Mouse (Mus musculus) intestine, embryonic 14.5 days (tissue): ENCODE data around the gene Ado. TPM values are rescaled to one million over a fixed set of nuclear protein-coding genes. Genes with fewer than 3 reads are reported as not detected.
A peak's percentile ranks its signal among the peaks of the same experiment; 100 is the strongest.

Experiments used
- ATAC-seq: fragments of 200-750 bp; cut with Nextera tagmentation; replicated peaks from 2 replicates; pipeline ENCODE4 v1.8.0; 2017; ENCODE audit warnings: low read depth, moderate number of reproducible peaks, moderate TSS enrichment, moderate library complexity; ENCODE audit not compliant: low FRiP score, low TSS enrichment
- DNase-seq: peaks from one replicate; pipeline ENCODE4 v3.0.0-alpha.2; 2018; ENCODE audit warnings: low spot score
- H3K27ac ChIP-seq: fragments of 300-500 bp; sonication (generic); 2 replicates; pipeline ENCODE4 v1.5.1; 2014; ENCODE audit warnings: low read depth, mild to moderate bottlenecking, control low read depth
- H3K27me3 ChIP-seq: fragments of 300-500 bp; sonication (generic); replicated peaks from 2 replicates; pipeline ENCODE4 v1.6.1; 2014; ENCODE audit warnings: low read length, control low read depth; ENCODE audit not compliant: control insufficient read depth, insufficient read depth
- H3K36me3 ChIP-seq: fragments of 300-500 bp; sonication (generic); 2 replicates; pipeline ENCODE4 v1.6.1; 2014; ENCODE audit warnings: low read length, control low read depth; ENCODE audit not compliant: control insufficient read depth, insufficient read depth
- H3K4me1 ChIP-seq: fragments of 300-500 bp; sonication (generic); replicated peaks from 2 replicates; pipeline ENCODE4 v1.6.1; 2014; ENCODE audit warnings: low read length, control low read depth, mixed read lengths; ENCODE audit not compliant: control insufficient read depth, insufficient read depth
- H3K4me2 ChIP-seq: fragments of 300-500 bp; sonication (generic); 2 replicates; pipeline ENCODE4 v1.6.1; 2014; ENCODE audit warnings: low read length
- H3K4me3 ChIP-seq: fragments of 300-500 bp; sonication (generic); 2 replicates; pipeline ENCODE4 v1.5.1; 2014; ENCODE audit warnings: low read depth, low read length, control low read depth, mixed read lengths
- H3K9ac ChIP-seq: fragments of 300-500 bp; sonication (generic); 2 replicates; pipeline ENCODE4 v1.6.1; 2014; ENCODE audit warnings: mild to moderate bottlenecking, low read length
- H3K9me3 ChIP-seq: fragments of 300-500 bp; sonication (generic); 2 replicates; pipeline ENCODE4 v1.6.1; 2016; ENCODE audit warnings: low read length, control low read depth; ENCODE audit not compliant: control insufficient read depth
- WGBS: fragments of 180-500 bp; shearing (Covaris S2); extraction: QIAGEN DNeasy Blood & Tissue Kit; methylation state at CpG from one replicate; pipeline ENCODE4 v1.1.7; 2014; 5-methylcytosine and 5-hydroxymethylcytosine counted together
- polyA plus RNA-seq: library from polyadenylated mRNA; unstranded; fragments of >200 nt; fragmentation: Nextera tagmentation; extraction: Ambion mirVana; gene quantifications from 2 replicates; pipeline ENCODE4 v1.2.1, GENCODE M21; 2014

Gene Ado
- 63.7 and 69.8 TPM in 2 replicates for polyA plus RNA-seq

DNA sequence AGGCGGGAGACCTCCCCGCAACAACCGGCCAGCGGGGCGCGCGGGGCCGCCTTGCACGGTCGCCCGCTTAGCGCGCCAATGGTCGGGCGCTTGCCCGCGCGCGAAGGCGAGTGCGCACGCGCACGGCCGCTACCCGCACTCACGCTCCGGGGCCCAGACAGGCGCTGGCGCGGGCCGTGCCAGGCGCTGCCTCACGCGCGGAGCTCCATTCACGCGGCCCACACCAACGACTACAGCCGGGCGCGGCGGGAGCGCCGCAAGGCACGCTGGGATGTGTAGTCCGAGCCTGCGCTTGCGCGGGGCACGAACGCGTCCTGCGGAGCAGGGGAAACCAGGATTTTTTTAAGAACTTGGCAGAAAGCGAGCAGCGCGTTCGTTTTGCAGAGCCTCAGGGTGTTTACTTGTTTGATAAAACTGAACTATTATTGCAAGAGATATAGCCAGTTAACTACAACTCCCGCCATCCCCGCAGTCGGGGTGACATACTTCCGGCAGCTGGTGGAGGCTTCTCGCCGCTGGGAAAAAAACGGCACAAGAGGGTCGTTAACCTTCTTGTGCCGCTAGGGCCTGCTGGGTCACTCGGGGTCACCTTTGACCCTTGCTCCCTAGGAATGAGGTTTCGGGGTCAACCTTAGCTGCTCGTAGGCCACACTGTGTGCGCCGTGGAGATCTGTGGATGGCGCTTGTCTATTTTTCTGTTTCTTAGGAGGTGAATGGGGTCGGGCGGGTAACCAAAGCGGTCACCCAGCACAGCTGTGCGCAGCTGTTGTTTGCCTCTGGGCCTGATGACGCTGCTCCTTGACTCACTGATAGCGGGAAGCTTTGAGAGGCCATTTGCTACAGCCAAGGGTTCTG lies at the start of gene Ado:
Ado (minus strand) TSS at position 79 of the 855 bp plus-strand sequence.
- WGBS, result under 1% methylated on average over 79 of the region's 79 CpGs
- peak within 1 kb of the TSS; percentile 86 for H3K9ac ChIP-seq
- no peaks in the 10 kb centered on the region for H3K9me3 ChIP-seq
- H3K36me3 ChIP-seq, result peaks cover 16% of the 10 kb centered on the region; the same call in 1 of the 2 replicates
- ATAC-seq, result peak; percentile 96
- H3K27ac ChIP-seq, result peak within 1 kb of the TSS; percentile 91
- H3K27me3 ChIP-seq, result no peaks in the 10 kb centered on the region
- H3K4me1 ChIP-seq, result peaks cover 22% of the 10 kb centered on the region
- H3K4me2 ChIP-seq, result peak within 1 kb of the TSS; percentile 94
- peak; percentile 93 for DNase-seq
- H3K4me3 ChIP-seq, result peak within 1 kb of the TSS; percentile 92

GRCm38 (mm10) chr10:67595278-67595677 lies 46.5 kb upstream of the Ado start:
- Histone ChIP-seq H3K4me3 (no peak overlapping the region), H3K27ac (no peak overlapping the region), H3K9ac (no peak overlapping the region), H3K4me2 (no peak overlapping the region), H3K36me3 (no peaks in the 10 kb centered on the region), H3K4me1 (no peaks in the 10 kb centered on the region), H3K9me3 (no peaks in the 10 kb centered on the region), H3K27me3 (no peaks in the 10 kb centered on the region)
- DNase-seq, result no peak
- 84% methylated on average over 3 of the region's 3 CpGs for WGBS
- ATAC-seq, result no peak

- Histone ChIP-seq H3K27ac (no peak overlapping the region), H3K36me3 (no peaks in the 10 kb centered on the region), H3K4me2 (no peak overlapping the region), H3K9ac (no peak overlapping the region), H3K4me1 (no peaks in the 10 kb centered on the region), H3K27me3 (no peaks in the 10 kb centered on the region), H3K9me3 (no peaks in the 10 kb centered on the region), H3K4me3 (no peak overlapping the region)
- 84% methylated on average over 18 of the region's 18 CpGs for WGBS
- no peak for ATAC-seq
- DNase-seq, result no peak
Observed at GRCm38 (mm10) chr10:67585873-67586610, 37.3 kb upstream of the Ado start.

GRCm38 (mm10) chr10:67581698-67582285 lies 33.0 kb upstream of the Ado start:
- Histone ChIP-seq H3K4me1 (no peaks in the 10 kb centered on the region), H3K27me3 (no peaks in the 10 kb centered on the region), H3K36me3 (no peaks in the 10 kb centered on the region), H3K4me2 (no peak overlapping the region), H3K9ac (no peak overlapping the region), H3K4me3 (no peak overlapping the region), H3K27ac (no peak overlapping the region), H3K9me3 (no peaks in the 10 kb centered on the region)
- ATAC-seq (no peak), DNase-seq (no peak)
- WGBS, result 76% methylated on average over 12 of the region's 12 CpGs

GRCm38 (mm10) chr10:67579830-67580229 lies 31.1 kb upstream of the Ado start:
- Histone ChIP-seq H3K36me3 (no peaks in the 10 kb centered on the region), H3K4me2 (no peak overlapping the region), H3K27me3 (no peaks in the 10 kb centered on the region), H3K9ac (no peak overlapping the region), H3K9me3 (no peaks in the 10 kb centered on the region), H3K4me3 (no peak overlapping the region), H3K4me1 (no peaks in the 10 kb centered on the region), H3K27ac (no peak overlapping the region)
- WGBS, result 98% methylated on average over 4 of the region's 4 CpGs
- ATAC-seq, result no peak
- DNase-seq, result no peak

DNA sequence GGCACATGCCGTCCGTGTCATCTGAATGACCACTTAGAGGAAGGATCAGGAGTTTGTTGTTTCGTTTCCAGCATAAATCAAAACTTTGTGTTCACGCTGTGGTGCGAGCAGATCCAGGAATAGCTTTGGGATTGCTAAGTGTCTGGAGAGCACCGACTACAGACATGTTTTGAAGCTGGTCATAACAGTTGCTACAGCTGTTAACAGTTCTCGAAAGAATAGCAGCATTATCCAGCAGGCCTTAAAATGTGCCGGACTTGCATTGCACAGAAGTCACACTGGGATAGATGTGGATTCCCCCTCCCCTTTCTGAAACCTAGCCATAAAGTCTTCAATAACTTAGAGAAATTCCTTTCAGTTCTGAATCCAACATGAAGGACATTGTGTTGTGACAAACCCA lies 24.6 kb upstream of the Ado start:
- H3K36me3 ChIP-seq, result no peaks in the 10 kb centered on the region
- DNase-seq (no peak), ATAC-seq (no peak)
- no peak overlapping the region for H3K4me3 ChIP-seq
- no peak overlapping the region for H3K4me2 ChIP-seq
- H3K9me3 ChIP-seq, result no peaks in the 10 kb centered on the region
- H3K27me3 ChIP-seq, result no peaks in the 10 kb centered on the region
- no peaks in the 10 kb centered on the region; the same call in 1 of the 2 replicates for H3K4me1 ChIP-seq
- WGBS, result 55% methylated on average over 8 of the region's 8 CpGs
- no peak overlapping the region for H3K9ac ChIP-seq
- no peak overlapping the region for H3K27ac ChIP-seq

DNA sequence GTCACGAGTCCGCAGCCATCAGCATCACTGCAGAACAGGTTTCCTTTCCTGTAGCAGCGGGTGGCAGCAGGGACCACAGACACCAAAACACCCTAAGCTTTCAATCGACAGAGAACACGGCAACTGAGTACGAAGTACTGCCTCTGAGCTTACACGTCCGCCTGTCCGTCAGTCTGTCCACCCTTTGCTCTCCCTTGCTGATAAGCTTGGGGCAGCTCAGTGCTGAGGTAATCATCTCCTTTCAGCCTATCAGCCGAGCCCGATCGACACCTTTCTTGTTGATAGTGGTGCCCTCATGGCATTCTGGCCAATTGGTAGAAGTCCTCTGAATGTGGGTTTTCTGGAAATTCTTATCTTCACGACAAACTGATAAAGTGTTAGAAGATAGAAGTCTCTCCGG lies 22.7 kb upstream of the Ado start:
- 93% methylated on average over 14 of the region's 14 CpGs for WGBS
- Histone ChIP-seq H3K4me3 (no peak overlapping the region), H3K36me3 (no peaks in the 10 kb centered on the region), H3K27ac (no peak overlapping the region), H3K4me2 (no peak overlapping the region), H3K4me1 (no peaks in the 10 kb centered on the region; the same call in 1 of the 2 replicates), H3K27me3 (no peaks in the 10 kb centered on the region), H3K9ac (no peak overlapping the region), H3K9me3 (no peaks in the 10 kb centered on the region)
- no peak for ATAC-seq
- no peak for DNase-seq

- Histone ChIP-seq H3K4me3 (no peak overlapping the region), H3K9me3 (no peaks in the 10 kb centered on the region), H3K27ac (no peak overlapping the region), H3K36me3 (no peaks in the 10 kb centered on the region), H3K4me2 (no peak overlapping the region), H3K27me3 (no peaks in the 10 kb centered on the region), H3K4me1 (no peaks in the 10 kb centered on the region; the same call in 1 of the 2 replicates), H3K9ac (no peak overlapping the region)
- no peak for ATAC-seq
- 84% methylated on average over 7 of the region's 7 CpGs for WGBS
- no peak for DNase-seq
Observed at GRCm38 (mm10) chr10:67569539-67569938, 20.8 kb upstream of the Ado start.
